Mouse (Mus musculus): ENCODE results near the gene Gm28048. TPM values are rescaled to one million over a fixed set of nuclear protein-coding genes. Genes with fewer than 3 reads are reported as not detected.

The Gm28048 gene
- total RNA-seq, 1 experiment from 2014 or later, result 27.5 TPM

GRCm38 (mm10) chr11:22831916-22832315 is 150.0 kb downstream of the Gm28048 start:
- DNase-seq, result no peak

GRCm38 (mm10) chr11:22830684-22831083 is 151.2 kb downstream of the Gm28048 start:
- no peak for DNase-seq

- DNase-seq, result no peak
Observed at GRCm38 (mm10) chr11:22830179-22830611, 151.7 kb downstream of the Gm28048 start.

- DNase-seq, result peak; percentile 4
Observed at GRCm38 (mm10) chr11:22828988-22829632, 152.8 kb downstream of the Gm28048 start.

- peak; percentile 51 for DNase-seq
Observed at GRCm38 (mm10) chr11:22827514-22828080, 154.3 kb downstream of the Gm28048 start.

- DNase-seq, result peak; percentile 6
Observed at GRCm38 (mm10) chr11:22826665-22827064, 155.2 kb downstream of the Gm28048 start.

- no peak for DNase-seq
Observed at GRCm38 (mm10) chr11:22826051-22826450, 155.8 kb downstream of the Gm28048 start.

- DNase-seq, result no peak
Observed at GRCm38 (mm10) chr11:22825548-22825947, 156.3 kb downstream of the Gm28048 start.

- DNase-seq, result peak; percentile 58
Observed at GRCm38 (mm10) chr11:22824049-22824705, 157.7 kb downstream of the Gm28048 start.

GRCm38 (mm10) chr11:22821243-22821642 is 160.6 kb downstream of the Gm28048 start:
- no peak for DNase-seq

- no peak for DNase-seq
Observed at GRCm38 (mm10) chr11:22818371-22818770, 163.5 kb downstream of the Gm28048 start.

GRCm38 (mm10) chr11:22815877-22816276 is 166.0 kb downstream of the Gm28048 start:
- DNase-seq, result no peak

- DNase-seq, result no peak
Observed at GRCm38 (mm10) chr11:22815143-22815542, 166.7 kb downstream of the Gm28048 start.

- no peak for DNase-seq
Observed at GRCm38 (mm10) chr11:22813921-22814704, 167.8 kb downstream of the Gm28048 start.

GRCm38 (mm10) chr11:22813427-22813826 is 168.5 kb downstream of the Gm28048 start:
- DNase-seq, result no peak

GRCm38 (mm10) chr11:22811413-22811812 is 170.5 kb downstream of the Gm28048 start:
- DNase-seq, result no peak

- DNase-seq, result no peak
Observed at GRCm38 (mm10) chr11:22809465-22810096, 172.3 kb downstream of the Gm28048 start.

GRCm38 (mm10) chr11:22808040-22808439 is 173.8 kb downstream of the Gm28048 start:
- no peak for DNase-seq

- no peak for DNase-seq
Observed at GRCm38 (mm10) chr11:22805171-22805570, 176.7 kb downstream of the Gm28048 start.

- DNase-seq, result no peak
Observed at GRCm38 (mm10) chr11:22799987-22800424, 181.9 kb downstream of the Gm28048 start.

GRCm38 (mm10) chr11:22798916-22799315 is 183.0 kb downstream of the Gm28048 start:
- DNase-seq, result no peak

GRCm38 (mm10) chr11:22794734-22795133 is 187.2 kb downstream of the Gm28048 start:
- DNase-seq, result no peak
